Mouse (Mus musculus): ENCODE measurements around the gene Tex19.1.

The Tex19.1 gene

DNA sequence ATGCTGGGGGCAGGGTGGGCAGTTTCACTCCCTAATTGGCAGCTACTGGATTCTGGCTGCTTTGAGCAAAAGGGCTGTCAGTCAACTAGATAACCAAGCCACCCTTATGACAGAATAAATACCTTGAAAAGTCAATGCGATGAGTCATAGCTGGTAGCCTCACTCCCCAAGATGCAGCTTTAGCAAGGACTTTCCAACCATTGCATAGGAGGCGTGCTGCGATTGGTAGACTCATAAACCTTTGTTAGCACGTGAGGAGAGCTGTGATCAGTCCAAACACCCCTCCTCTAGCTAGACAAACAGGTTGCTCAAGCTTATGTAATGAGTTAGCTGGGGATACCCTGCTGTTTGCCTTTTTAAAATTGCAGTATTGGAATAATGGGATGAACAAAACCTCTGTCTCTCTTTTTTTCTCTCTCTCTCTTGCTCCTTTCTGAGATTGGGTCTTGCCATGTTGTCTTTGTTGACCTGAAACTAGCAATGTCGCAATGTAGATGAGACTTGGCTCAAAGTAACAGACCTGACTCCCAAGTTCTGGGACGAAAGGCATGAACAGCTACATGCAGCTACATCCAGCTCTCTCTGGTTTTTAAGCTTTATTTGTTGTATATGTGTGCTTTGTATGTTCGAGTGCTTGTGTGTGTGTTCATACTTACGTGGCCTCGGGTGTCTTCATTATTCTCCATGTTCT is 2.5 kb upstream of the Tex19.1 start:
- DNase-seq (ENCODE audit: low read depth, low spot score), result no peak

GRCm38 (mm10) chr11:121148193-121148592 is 2.2 kb downstream of the Tex19.1 start:
- DNase-seq (ENCODE audit: low read depth, low spot score), result no peak

GRCm38 (mm10) chr11:121154203-121154602 is 8.3 kb downstream of the Tex19.1 start:
- DNase-seq (ENCODE audit: low read depth, low spot score), result no peak

DNA sequence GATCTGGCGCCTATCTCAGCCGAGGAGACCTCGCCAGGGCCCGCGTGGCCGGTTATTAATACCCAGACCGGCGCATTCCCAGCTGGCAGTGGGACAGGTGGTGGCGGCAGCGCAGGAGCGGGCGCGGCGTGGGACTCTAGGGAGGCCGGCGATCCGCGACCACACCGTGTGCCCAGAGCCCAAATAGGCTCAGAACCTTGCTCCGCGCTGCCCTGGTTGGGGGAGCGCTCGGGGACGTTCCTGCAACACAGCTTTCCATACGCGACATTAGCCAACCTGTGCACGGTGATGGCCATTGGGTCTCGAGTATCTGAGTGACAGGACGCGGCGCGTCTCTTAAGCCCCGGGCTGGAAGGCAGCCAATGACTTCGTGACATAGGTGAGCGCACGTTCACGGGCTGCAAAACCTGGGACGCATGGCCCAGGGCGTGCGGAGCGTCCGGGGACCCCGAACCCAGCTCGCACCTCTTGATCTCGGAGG is 10.5 kb downstream of the Tex19.1 start:
- DNase-seq (ENCODE audit: low read depth, low spot score), result no peak

- no peak for DNase-seq (ENCODE audit: low read depth, low spot score)
Measured at GRCm38 (mm10) chr11:121159971-121160370, 14.0 kb downstream of the Tex19.1 start, which contains the start of gene Uts2r. Uts2r (plus strand) TSS chr11:121160271.

- DNase-seq (ENCODE audit: low read depth, low spot score), result no peak
Measured at GRCm38 (mm10) chr11:121160636-121161346, 14.8 kb downstream of the Tex19.1 start.

DNA sequence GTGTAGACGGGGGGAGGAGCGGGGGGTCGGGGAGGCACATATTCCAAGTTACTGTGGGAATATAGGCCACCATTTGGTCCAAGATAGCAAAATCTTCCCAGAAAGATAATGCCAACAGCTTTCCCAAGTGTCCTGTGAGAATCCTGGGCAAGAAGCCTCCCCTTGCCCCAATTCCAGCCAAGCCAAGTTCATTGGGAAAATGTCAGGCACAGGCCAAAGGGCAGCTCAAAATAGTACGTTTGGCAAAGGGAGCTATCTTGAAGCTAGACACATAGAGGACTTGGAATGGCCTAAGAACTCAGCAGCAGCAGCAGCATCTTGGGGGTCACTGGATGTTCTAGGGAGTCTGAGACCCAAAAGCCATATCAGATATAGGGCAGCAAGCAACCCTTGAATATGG is 17.8 kb downstream of the Tex19.1 start:
- DNase-seq (ENCODE audit: low read depth, low spot score), result no peak

- no peak for DNase-seq (ENCODE audit: low read depth, low spot score)
Measured at GRCm38 (mm10) chr11:121173203-121173602, 27.3 kb downstream of the Tex19.1 start.

DNA sequence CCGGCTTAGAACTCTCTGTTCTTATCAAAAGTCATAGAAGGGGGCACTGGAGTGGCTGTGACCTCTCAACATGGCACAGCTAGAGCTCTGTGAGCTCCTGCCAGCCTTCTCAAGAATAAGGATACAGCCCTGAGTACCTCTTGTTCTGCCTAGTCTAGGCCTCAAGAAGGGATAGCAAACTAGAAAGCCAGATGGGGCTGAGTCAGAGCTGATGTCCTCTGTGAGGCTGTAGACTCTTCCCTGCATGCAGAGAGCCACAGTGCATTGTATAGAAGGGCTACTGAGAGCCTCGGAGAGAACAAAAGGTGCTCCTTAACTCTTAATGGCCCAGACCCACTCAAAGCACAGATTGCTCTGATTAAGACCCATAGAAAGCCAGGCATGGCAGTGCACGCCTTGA is 28.3 kb downstream of the Tex19.1 start:
- no peak for DNase-seq (ENCODE audit: low read depth, low spot score)

DNA sequence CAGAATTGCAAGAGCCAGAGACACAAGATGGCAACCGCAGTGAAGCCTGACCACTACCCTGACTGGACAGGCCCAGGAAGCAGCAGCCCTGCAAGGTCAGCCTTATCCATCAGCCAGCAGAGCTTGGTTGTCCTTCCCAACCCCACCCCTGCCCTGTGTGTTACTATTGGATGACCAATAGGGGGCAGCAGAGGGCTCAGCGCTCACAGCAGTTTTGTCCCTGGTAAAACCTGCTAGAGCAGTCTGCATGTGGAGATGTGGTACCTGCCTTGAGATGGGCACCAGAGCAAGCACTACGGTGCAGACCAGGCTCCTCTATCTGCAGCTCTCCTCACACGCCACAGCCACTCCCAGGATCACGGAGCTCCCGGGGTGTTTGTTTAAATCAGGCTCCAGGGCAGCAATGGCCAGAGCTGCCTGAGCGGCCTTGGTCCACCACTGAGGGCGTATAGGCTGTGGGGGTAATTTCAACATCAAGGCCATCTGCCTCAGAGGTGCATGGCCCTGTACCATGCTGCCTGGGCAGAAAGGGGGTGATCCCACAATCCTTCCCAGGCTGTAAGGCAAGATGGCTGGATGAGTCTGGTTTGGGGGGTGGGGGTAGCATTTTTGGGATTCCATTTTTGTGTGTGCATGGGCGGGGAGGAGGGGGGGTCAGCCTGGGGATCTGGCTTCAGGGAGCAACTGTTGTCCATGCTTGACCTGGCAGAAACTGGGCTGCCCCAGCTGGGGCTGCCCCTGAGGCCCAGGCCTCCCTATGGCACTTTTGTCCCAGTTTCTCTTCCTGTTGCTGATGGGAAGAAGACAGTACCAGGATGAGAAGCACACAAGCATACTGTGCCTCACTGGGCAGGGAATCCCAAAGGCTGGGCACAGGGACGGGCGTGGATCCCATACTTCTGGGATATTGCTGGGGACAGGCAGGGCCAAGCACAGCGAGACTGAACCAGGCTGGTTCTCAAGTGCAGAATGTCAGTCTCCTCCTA is 30.6 kb downstream of the Tex19.1 start:
- DNase-seq (ENCODE audit: low read depth, low spot score), result peak; percentile 39

DNA sequence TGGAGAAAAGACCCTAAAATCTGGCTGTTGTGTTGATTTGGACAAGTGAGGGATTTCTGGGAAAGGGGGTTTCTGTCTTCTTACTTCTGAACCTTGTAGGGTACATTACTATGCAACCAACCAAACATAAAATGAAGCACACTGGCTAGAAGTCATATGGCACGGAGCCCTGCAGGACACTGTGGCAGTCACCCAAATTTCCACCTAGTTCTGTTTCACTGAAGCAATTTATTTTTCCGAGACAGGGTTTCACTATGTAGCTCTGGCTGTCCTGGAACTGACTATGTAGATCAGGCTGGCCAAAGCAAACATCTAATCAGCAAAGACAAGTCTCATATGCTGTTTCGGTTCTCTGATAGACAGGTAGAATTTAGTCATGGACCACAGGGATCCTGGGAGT is 43.7 kb downstream of the Tex19.1 start:
- no peak for DNase-seq (ENCODE audit: low read depth, low spot score)

- DNase-seq (ENCODE audit: low read depth, low spot score), result no peak
Measured at GRCm38 (mm10) chr11:121192742-121193141, 46.8 kb downstream of the Tex19.1 start.

- DNase-seq (ENCODE audit: low read depth, low spot score), result no peak
Measured at GRCm38 (mm10) chr11:121193415-121193814, 47.5 kb downstream of the Tex19.1 start.

Measured in embryo, embryonic 11.5 days (tissue).